Mouse (Mus musculus) thymus, adult 2 months (tissue): Measurements from ENCODE around the gene Med8. TPM values are rescaled to one million over a fixed set of nuclear protein-coding genes. Genes with fewer than 3 reads are reported as not detected.

ENCODE experiments used
- DNase-seq: peaks from one replicate; pipeline ENCODE4 v3.0.0; 2021
- H3K27ac ChIP-seq: fragments of 200-500 bp; 2 replicates; pipeline ENCODE4 v1.5.1; 2012; ENCODE audit warnings: low read length, control low read depth; ENCODE audit not compliant: control insufficient read depth, insufficient read depth
- H3K27me3 ChIP-seq: fragments of 200-500 bp; 2 replicates; pipeline ENCODE4 v1.6.1; 2012; ENCODE audit warnings: mild to moderate bottlenecking, low read length, moderate library complexity, mixed read lengths; ENCODE audit not compliant: control insufficient read depth, insufficient read depth
- H3K36me3 ChIP-seq: fragments of 200-500 bp; 2 replicates; pipeline ENCODE4 v1.6.1; 2012; ENCODE audit warnings: mild to moderate bottlenecking, low read length, moderate library complexity; ENCODE audit not compliant: control insufficient read depth, insufficient read depth
- H3K4me1 ChIP-seq: fragments of 200-500 bp; replicated peaks from 2 replicates; pipeline ENCODE4 v1.6.1; 2012; ENCODE audit warnings: low read length; ENCODE audit not compliant: control insufficient read depth, insufficient read depth
- H3K4me3 ChIP-seq: fragments of 200-500 bp; 2 replicates; pipeline ENCODE4 v1.5.1; 2012; ENCODE audit warnings: mild to moderate bottlenecking, low read length, control low read depth, moderate library complexity; ENCODE audit not compliant: control insufficient read depth, insufficient read depth
- CTCF ChIP-seq: fragments of 200-500 bp; IDR thresholded peaks from 2 replicates; pipeline ENCODE4 v1.5.1; 2012; ENCODE audit warnings: mild to moderate bottlenecking, control low read depth, low read length, moderate library complexity, borderline replicate concordance; ENCODE audit not compliant: control insufficient read depth, poor library complexity, insufficient read depth; ENCODE audit errors: extremely low read depth
- POLR2A ChIP-seq: fragments of 200-500 bp; IDR thresholded peaks from 2 replicates; pipeline ENCODE4 v1.6.1; 2012; ENCODE audit warnings: mild to moderate bottlenecking, low read length, control low read depth, moderate library complexity; ENCODE audit not compliant: control insufficient read depth, poor library complexity, insufficient read depth; ENCODE audit errors: extremely low read depth
- WGBS: fragments of 180-500 bp; shearing (Covaris S2); methylation state at CpG from one replicate; pipeline ENCODE4 v1.1.7; 2018; 5-methylcytosine and 5-hydroxymethylcytosine counted together
- polyA plus RNA-seq: library from polyadenylated mRNA; depleted of rRNA; stranded (reverse); fragments of >200 nt; gene quantifications from 2 replicates; pipeline ENCODE4 v1.2.3, GENCODE M21; 2012

The Med8 gene
- polyA plus RNA-seq, 1 experiment, result 40.8 TPM

GRCm38 (mm10) chr4:118394505-118394904, 14.6 kb upstream of the Med8 start:
- no peak overlapping the region for H3K4me3 ChIP-seq
- no peak for DNase-seq
- no peaks in the 10 kb centered on the region for H3K27me3 ChIP-seq
- TF ChIP-seq POLR2A, result no peak
- 95% methylated on average over 6 of the region's 6 CpGs for WGBS
- H3K4me1 ChIP-seq, result no peaks in the 10 kb centered on the region
- peaks cover 73% of the 10 kb centered on the region for H3K36me3 ChIP-seq
- no peak overlapping the region for H3K27ac ChIP-seq

GRCm38 (mm10) chr4:118395289-118395688, 13.8 kb upstream of the Med8 start:
- Histone ChIP-seq H3K4me1 (no peaks in the 10 kb centered on the region), H3K36me3 (peaks cover 72% of the 10 kb centered on the region), H3K4me3 (no peak overlapping the region), H3K27ac (no peak overlapping the region), H3K27me3 (no peaks in the 10 kb centered on the region)
- 99% methylated on average over 4 of the region's 4 CpGs for WGBS
- TF ChIP-seq POLR2A, result no peak
- no peak for TF ChIP-seq CTCF
- no peak for DNase-seq

- no peak for DNase-seq
- H3K27ac ChIP-seq, result no peak overlapping the region
- 95% methylated on average over 3 of the region's 3 CpGs for WGBS
Measured at GRCm38 (mm10) chr4:118396433-118396832, 12.7 kb upstream of the Med8 start.

GRCm38 (mm10) chr4:118398400-118398799, 10.7 kb upstream of the Med8 start:
- 98% methylated on average over 6 of the region's 6 CpGs for WGBS
- DNase-seq, result no peak
- H3K27ac ChIP-seq, result no peak overlapping the region
- peaks cover 73% of the 10 kb centered on the region for H3K36me3 ChIP-seq
- H3K4me1 ChIP-seq, result no peaks in the 10 kb centered on the region
- no peaks in the 10 kb centered on the region for H3K27me3 ChIP-seq
- TF ChIP-seq POLR2A, result no peak
- no peak for TF ChIP-seq CTCF
- H3K4me3 ChIP-seq, result no peak overlapping the region

More at GRCm38 (mm10) chr4:118396433-118396832, 12.7 kb upstream of the Med8 start:
- Histone ChIP-seq H3K4me3 (no peak overlapping the region), H3K36me3 (peaks cover 73% of the 10 kb centered on the region), H3K4me1 (no peaks in the 10 kb centered on the region), H3K27me3 (no peaks in the 10 kb centered on the region)
- TF ChIP-seq POLR2A, result no peak
- no peak for TF ChIP-seq CTCF

GRCm38 (mm10) chr4:118401421-118401820, 7.7 kb upstream of the Med8 start:
- 92% methylated on average over 3 of the region's 3 CpGs for WGBS

GRCm38 (mm10) chr4:118401918-118402317, 7.2 kb upstream of the Med8 start:
- no peak for TF ChIP-seq POLR2A
- no peak for TF ChIP-seq CTCF
- Histone ChIP-seq H3K27me3 (no peaks in the 10 kb centered on the region), H3K4me3 (no peak overlapping the region), H3K4me1 (no peaks in the 10 kb centered on the region), H3K27ac (no peak overlapping the region), H3K36me3 (peaks cover 59% of the 10 kb centered on the region)
- WGBS, result 97% methylated on average over 5 of the region's 5 CpGs
- no peak for DNase-seq

More at GRCm38 (mm10) chr4:118401421-118401820, 7.7 kb upstream of the Med8 start:
- Histone ChIP-seq H3K36me3 (peaks cover 64% of the 10 kb centered on the region), H3K27ac (no peak overlapping the region), H3K27me3 (no peaks in the 10 kb centered on the region), H3K4me1 (no peaks in the 10 kb centered on the region), H3K4me3 (no peak overlapping the region)
- DNase-seq, result no peak
- TF ChIP-seq CTCF (no peak), POLR2A (no peak)

GRCm38 (mm10) chr4:118402701-118403100, 6.4 kb upstream of the Med8 start:
- DNase-seq, result no peak
- TF ChIP-seq CTCF (no peak), POLR2A (no peak)
- H3K4me3 ChIP-seq, result no peak overlapping the region
- 95% methylated on average over 12 of the region's 12 CpGs for WGBS
- H3K27me3 ChIP-seq, result no peaks in the 10 kb centered on the region
- no peak overlapping the region for H3K27ac ChIP-seq
- no peaks in the 10 kb centered on the region for H3K4me1 ChIP-seq
- H3K36me3 ChIP-seq, result peaks cover 51% of the 10 kb centered on the region
